Mouse (Mus musculus) frontal cortex, postnatal 10 days (tissue): ENCODE data around the gene Dnase1l3.

Experiments
- DNase-seq, 2 experiments: peaks; one replicate each; pipeline ENCODE4 v3.0.0; 2022; ENCODE audit warnings: low spot score in 2 of 2, mixed read lengths in 1 of 2

The Dnase1l3 gene

GRCm38 (mm10) chr14:7994271-7994767, at the start of gene Dnase1l3:
Gene Dnase1l3 (minus strand): TSS chr14:7994573.
- peak in 1 of 2 experiments; percentile 22 for DNase-seq

GRCm38 (mm10) chr14:8042577-8042976, 48.2 kb upstream of the Dnase1l3 start:
- no peak for DNase-seq

- DNase-seq, result no peak
Observed at GRCm38 (mm10) chr14:8042120-8042519, 47.7 kb upstream of the Dnase1l3 start.

- no peak for DNase-seq
Observed at GRCm38 (mm10) chr14:8040911-8041678, 46.7 kb upstream of the Dnase1l3 start.

- DNase-seq, result no peak
Observed at GRCm38 (mm10) chr14:8040179-8040578, 45.8 kb upstream of the Dnase1l3 start.

- no peak for DNase-seq
Observed at GRCm38 (mm10) chr14:8038791-8039448, 44.5 kb upstream of the Dnase1l3 start.

- no peak for DNase-seq
Observed at GRCm38 (mm10) chr14:8038150-8038549, 43.8 kb upstream of the Dnase1l3 start.

- no peak for DNase-seq
Observed at GRCm38 (mm10) chr14:8036406-8036805, 42.0 kb upstream of the Dnase1l3 start.

GRCm38 (mm10) chr14:8035951-8036350, 41.6 kb upstream of the Dnase1l3 start:
- DNase-seq, result no peak

- DNase-seq, result no peak
Observed at GRCm38 (mm10) chr14:8034561-8034960, 40.2 kb upstream of the Dnase1l3 start.

- DNase-seq, result no peak
Observed at GRCm38 (mm10) chr14:8032087-8032944, 37.9 kb upstream of the Dnase1l3 start.

GRCm38 (mm10) chr14:8030535-8030934, 36.2 kb upstream of the Dnase1l3 start:
- DNase-seq, result no peak

GRCm38 (mm10) chr14:8029752-8030151, 35.4 kb upstream of the Dnase1l3 start:
- DNase-seq, result no peak

GRCm38 (mm10) chr14:8028086-8028485, 33.7 kb upstream of the Dnase1l3 start:
- DNase-seq, result no peak

- DNase-seq, result no peak
Observed at GRCm38 (mm10) chr14:8026769-8027531, 32.6 kb upstream of the Dnase1l3 start.

GRCm38 (mm10) chr14:8024936-8025335, 30.6 kb upstream of the Dnase1l3 start:
- no peak for DNase-seq

GRCm38 (mm10) chr14:8024469-8024868, 30.1 kb upstream of the Dnase1l3 start:
- DNase-seq, result no peak

- DNase-seq, result no peak
Observed at GRCm38 (mm10) chr14:8020546-8020945, 26.2 kb upstream of the Dnase1l3 start.

GRCm38 (mm10) chr14:8020011-8020410, 25.6 kb upstream of the Dnase1l3 start:
- DNase-seq, result no peak

GRCm38 (mm10) chr14:8016951-8017350, 22.6 kb upstream of the Dnase1l3 start:
- no peak for DNase-seq

GRCm38 (mm10) chr14:8016276-8016675, 21.9 kb upstream of the Dnase1l3 start:
- no peak for DNase-seq
